Mouse (Mus musculus) spleen, adult 2 months (tissue): ENCODE data around the gene Dnajb12. TPM values are rescaled to one million over a fixed set of nuclear protein-coding genes. Genes with fewer than 3 reads are reported as not detected.

Experiments used
- DNase-seq, 2 experiments: peaks; one replicate each; pipeline versions ENCODE4 v3.0.0 to v3.0.0-alpha.2; 2012 to 2021; ENCODE audit warnings: low spot score in 2 of 2, low read depth in 1 of 2
- H3K27ac ChIP-seq: fragments of 200-500 bp; 2 replicates; pipeline ENCODE4 v1.5.1; 2012; ENCODE audit warnings: low read length, inconsistent platforms; ENCODE audit not compliant: insufficient read depth
- H3K27me3 ChIP-seq: fragments of 200-500 bp; 2 replicates; pipeline ENCODE4 v1.6.1; 2012; ENCODE audit warnings: mild to moderate bottlenecking, moderate library complexity, low read length, inconsistent platforms; ENCODE audit not compliant: control insufficient read depth, insufficient read depth
- H3K36me3 ChIP-seq: fragments of 200-500 bp; 2 replicates; pipeline ENCODE4 v1.6.1; 2012; ENCODE audit warnings: mild to moderate bottlenecking, low read length, inconsistent platforms; ENCODE audit not compliant: control insufficient read depth, insufficient read depth
- H3K4me1 ChIP-seq: fragments of 200-500 bp; 2 replicates; pipeline ENCODE4 v1.6.1; 2011; ENCODE audit warnings: inconsistent platforms; ENCODE audit not compliant: control insufficient read depth, insufficient read depth, insufficient read length
- H3K4me3 ChIP-seq: fragments of 200-500 bp; 2 replicates; pipeline ENCODE4 v1.5.1; 2011; ENCODE audit warnings: mild to moderate bottlenecking, inconsistent platforms; ENCODE audit not compliant: insufficient read depth, insufficient read length; ENCODE audit errors: extremely low read depth
- CTCF ChIP-seq: fragments of 200-500 bp; IDR thresholded peaks from 2 replicates; pipeline ENCODE4 v1.5.1; 2011; ENCODE audit warnings: mild to moderate bottlenecking, inconsistent platforms; ENCODE audit not compliant: insufficient read depth, insufficient read length, insufficient replicate concordance; ENCODE audit errors: extremely low read depth
- POLR2A ChIP-seq: fragments of 200-500 bp; IDR thresholded peaks from 2 replicates; pipeline ENCODE4 v1.6.1; 2011; ENCODE audit warnings: low read depth, low read length, inconsistent platforms
- WGBS: fragments of 180-500 bp; shearing (Covaris S2); methylation state at CpG from one replicate; pipeline ENCODE4 v1.1.7; 2018; 5-methylcytosine and 5-hydroxymethylcytosine counted together
- polyA plus RNA-seq: library from polyadenylated mRNA; depleted of rRNA; stranded (reverse); fragments of >200 nt; gene quantifications from 2 replicates; pipeline ENCODE4 v1.2.3, GENCODE M21; 2012; rRNA removed

Dnajb12 gene
- 29.9 and 32.4 TPM in 2 replicates for polyA plus RNA-seq

DNA sequence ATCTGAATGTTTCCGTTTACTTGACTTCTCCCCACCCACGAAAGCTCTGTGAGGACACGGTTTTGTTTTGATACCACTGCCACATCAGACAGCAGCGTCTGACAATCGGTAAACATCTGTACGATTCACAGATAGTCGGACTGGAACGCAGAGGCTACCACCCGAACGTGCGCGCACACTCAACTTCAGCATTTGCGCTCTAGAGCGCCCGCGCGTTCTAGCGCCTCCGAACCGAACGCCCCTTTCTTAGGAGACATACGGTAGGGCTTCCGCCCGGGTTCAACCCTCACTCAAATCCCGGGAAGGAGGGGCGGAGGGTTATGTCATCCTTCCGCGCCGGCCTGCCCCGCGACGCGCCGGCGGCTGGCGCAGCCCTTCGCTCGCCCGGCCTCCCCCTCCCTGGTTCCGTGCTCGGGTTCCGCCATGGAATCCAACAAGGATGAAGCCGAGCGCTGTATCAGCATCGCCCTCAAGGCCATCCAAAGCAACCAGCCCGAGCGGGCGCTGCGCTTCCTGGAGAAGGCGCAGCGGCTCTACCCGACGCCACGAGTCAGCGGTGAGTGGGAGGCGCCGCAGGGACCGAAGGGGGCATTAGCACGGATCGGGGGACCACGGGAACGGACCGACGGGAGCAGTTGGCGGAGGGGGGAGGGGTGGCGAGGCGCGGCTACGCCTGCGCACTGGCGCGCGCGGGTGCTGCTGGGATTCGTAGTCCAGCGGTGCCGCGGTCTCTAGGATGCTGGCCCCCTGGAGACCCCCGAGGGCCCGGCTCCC is at the start of gene Dnajb12:
Dnajb12 (plus strand) TSS at position 302 of the 774 bp plus-strand sequence.
- under 1% methylated on average over 80 of the region's 80 CpGs for WGBS
- DNase-seq, result peak; percentile 83 to 90
- no peak for TF ChIP-seq CTCF
- TF ChIP-seq POLR2A, result peak; percentile 2; the same call in 1 of the 2 replicates

DNA sequence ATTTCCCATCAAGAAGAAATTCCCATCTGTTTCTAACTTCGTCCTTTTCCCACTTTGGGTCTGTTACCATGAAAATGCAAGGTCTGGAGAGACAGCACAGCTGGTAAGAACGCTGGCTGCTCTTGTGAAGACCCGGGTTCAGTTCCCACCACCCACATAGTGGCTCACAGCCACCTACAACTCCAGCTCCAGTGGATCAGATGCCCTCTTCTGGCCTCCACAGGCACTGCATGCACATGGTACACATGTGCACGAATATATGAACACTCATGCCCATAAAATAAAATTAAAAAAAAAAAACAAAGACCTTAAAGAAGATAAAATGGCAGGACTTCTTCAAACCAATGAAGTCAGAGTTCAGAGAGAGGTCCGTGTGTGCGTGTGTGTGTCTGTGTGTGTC is 49.5 kb upstream of the Dnajb12 start:
- no peak overlapping the region for H3K4me3 ChIP-seq
- no peaks in the 10 kb centered on the region for H3K4me1 ChIP-seq
- H3K27ac ChIP-seq, result no peak overlapping the region
- H3K27me3 ChIP-seq, result no peaks in the 10 kb centered on the region
- no peak for TF ChIP-seq CTCF
- no peak for TF ChIP-seq POLR2A
- DNase-seq, result no peak
- H3K36me3 ChIP-seq, result peaks cover 16% of the 10 kb centered on the region
- 93% methylated on average over 6 of the region's 6 CpGs for WGBS

More for the DNA sequence above, at the start of gene Dnajb12:
- H3K27ac ChIP-seq, result peak within 1 kb of the TSS; percentile 95
- H3K36me3 ChIP-seq, result no peaks in the 10 kb centered on the region
- H3K4me3 ChIP-seq, result peak within 1 kb of the TSS; percentile 93
- 0 out of 2 replicates have a peak, but pooled peaks cover 4% of the 10 kb centered on the region for H3K4me1 ChIP-seq
- no peaks in the 10 kb centered on the region for H3K27me3 ChIP-seq

DNA sequence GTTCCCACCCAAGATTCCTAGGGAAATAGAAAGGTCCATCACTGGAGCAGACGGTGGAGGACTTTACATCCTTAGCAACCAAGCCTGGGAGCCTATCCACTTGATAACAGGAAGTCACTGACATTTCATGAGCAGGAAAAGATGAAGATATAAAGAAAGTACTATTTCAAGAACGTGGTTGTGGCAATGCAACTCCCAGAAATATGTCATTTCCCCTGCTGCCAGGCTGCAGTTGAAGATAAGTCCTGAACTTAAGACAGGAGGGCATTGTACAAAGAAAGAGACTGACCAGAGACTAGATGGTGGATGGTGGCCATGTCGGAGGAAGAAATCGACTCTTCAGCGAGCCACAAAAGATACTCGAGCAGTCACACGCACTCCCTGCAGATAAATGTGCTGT is 47.4 kb upstream of the Dnajb12 start:
- H3K27me3 ChIP-seq, result no peaks in the 10 kb centered on the region
- no peak overlapping the region for H3K4me3 ChIP-seq
- no peak overlapping the region for H3K27ac ChIP-seq
- H3K4me1 ChIP-seq, result no peaks in the 10 kb centered on the region
- no peak for TF ChIP-seq CTCF
- TF ChIP-seq POLR2A, result no peak
- H3K36me3 ChIP-seq, result peaks cover 16% of the 10 kb centered on the region
- DNase-seq, result no peak
- WGBS, result 51% methylated on average over 7 of the region's 7 CpGs

DNA sequence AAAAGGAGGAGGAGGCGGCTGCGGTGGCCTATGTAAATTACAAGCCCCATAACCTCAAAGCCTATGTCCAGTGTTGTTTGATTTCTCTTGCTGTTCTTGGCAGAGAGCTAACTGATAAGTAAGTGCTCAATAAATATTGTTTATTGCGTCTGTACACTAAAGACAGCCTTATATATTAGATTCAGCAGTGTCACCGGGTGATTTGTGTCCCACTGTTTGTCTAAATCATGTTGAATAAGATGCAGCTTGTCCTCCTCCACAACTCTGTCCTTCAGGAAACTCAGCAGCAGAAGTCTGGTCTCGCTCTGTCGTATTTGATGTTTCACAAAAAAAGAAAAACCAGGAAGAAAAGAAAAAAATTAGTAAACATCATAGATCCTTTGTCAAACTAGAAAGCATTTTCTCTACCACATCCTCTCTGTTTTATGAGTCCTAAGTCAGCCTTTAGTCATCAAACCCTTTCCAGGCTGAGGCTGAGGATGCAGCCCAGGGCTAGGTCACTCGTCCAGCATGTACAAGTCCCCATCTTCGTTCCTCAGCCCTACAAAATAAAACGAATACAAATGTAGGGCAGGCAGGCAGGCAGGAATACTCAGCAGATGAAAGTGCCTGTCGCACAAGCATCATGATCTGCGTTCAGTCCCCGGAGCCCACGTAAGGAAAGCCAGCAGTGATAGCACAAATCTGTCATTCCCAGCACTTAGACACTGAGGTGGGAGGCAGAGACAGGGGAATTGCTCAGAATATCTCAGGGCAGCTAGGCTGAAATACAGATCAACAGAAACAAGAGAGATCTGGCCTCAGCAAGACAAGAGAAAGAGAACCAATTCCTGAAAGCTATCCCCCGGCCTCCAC is 43.8 kb upstream of the Dnajb12 start:
- no peak overlapping the region for H3K27ac ChIP-seq
- no peak overlapping the region for H3K4me3 ChIP-seq
- no peaks in the 10 kb centered on the region for H3K4me1 ChIP-seq
- 90% methylated on average over 14 of the region's 14 CpGs for WGBS
- TF ChIP-seq POLR2A, result no peak
- no peak for DNase-seq
- no peaks in the 10 kb centered on the region for H3K27me3 ChIP-seq
- no peaks in the 10 kb centered on the region; the same call in 1 of the 2 replicates for H3K36me3 ChIP-seq

DNA sequence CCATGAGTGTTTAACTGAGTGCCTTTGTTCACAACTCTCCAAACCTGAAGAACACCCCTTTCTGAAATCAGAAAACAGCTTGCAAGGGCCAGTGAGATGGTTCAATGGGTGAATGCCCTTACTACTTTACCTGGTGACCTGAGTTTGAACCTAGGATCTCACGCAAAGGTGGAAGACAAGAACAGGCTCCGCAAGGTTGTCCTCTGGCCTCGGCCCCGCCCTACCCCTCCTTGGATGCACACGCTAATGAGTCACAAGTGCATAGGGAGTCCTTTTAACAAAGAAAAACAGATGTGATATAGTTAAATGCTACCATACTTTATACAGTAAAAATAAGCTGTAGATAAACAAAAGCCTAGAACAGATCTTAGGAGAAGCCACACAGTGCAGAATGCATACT is 41.9 kb upstream of the Dnajb12 start:
- H3K36me3 ChIP-seq, result no peaks in the 10 kb centered on the region; the same call in 1 of the 2 replicates

DNA sequence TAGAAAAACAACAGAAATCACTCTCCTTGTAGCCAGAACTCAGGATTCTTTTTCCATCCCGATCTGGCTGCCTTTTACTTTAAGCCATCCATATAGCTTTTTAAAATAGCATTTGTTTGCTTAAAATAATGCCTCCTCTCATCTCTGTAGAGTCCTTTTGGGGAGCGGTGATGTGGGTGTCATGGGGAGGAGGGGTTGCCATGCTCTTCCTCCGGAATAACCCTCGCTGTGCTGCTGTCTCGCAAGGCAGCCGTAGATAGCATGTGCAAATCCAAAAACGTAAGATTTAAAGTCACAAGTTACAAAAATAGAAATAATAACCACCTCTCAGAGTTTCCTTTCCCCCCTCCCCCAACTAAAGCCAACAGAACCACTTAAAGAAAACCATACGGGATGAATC is 37.9 kb upstream of the Dnajb12 start:
- Histone ChIP-seq H3K27ac (no peak overlapping the region), H3K4me1 (no peaks in the 10 kb centered on the region), H3K27me3 (no peaks in the 10 kb centered on the region), H3K36me3 (no peaks in the 10 kb centered on the region), H3K4me3 (no peak overlapping the region)
- TF ChIP-seq POLR2A (no peak), CTCF (no peak)
- DNase-seq, result no peak
- 96% methylated on average over 8 of the region's 8 CpGs for WGBS

More for the DNA sequence above, 41.9 kb upstream of the Dnajb12 start:
- no peak overlapping the region for H3K4me3 ChIP-seq
- DNase-seq, result no peak
- no peaks in the 10 kb centered on the region for H3K27me3 ChIP-seq
- TF ChIP-seq POLR2A, result no peak
- no peak for TF ChIP-seq CTCF
- WGBS, result 95% methylated on average over 5 of the region's 5 CpGs
- H3K4me1 ChIP-seq, result no peaks in the 10 kb centered on the region
- H3K27ac ChIP-seq, result no peak overlapping the region
